Mouse (Mus musculus): ENCODE measurements at regions not wholly inside any gene's neighbourhood (a gene's known extent, or its start where the extent isn't known, plus 50 kb on each side); places are given as distances from the start of the nearest gene placed in this dataset.

- no peak for DNase-seq
These were observed 74.3 kb upstream of the A2m start for GRCm38 (mm10) chr6:121560852-121561251.

GRCm38 (mm10) chr6:121560393-121560793 is 74.8 kb upstream of the A2m start:
- DNase-seq, result no peak

- no peak for DNase-seq
These were observed 78.7 kb upstream of the A2m start for GRCm38 (mm10) chr6:121556481-121556880.

GRCm38 (mm10) chr6:121553501-121554132 is 80.1 kb upstream of the Iqsec3 start:
- no peak for DNase-seq

- no peak for DNase-seq
These were observed 60.0 kb upstream of the Iqsec3 start for GRCm38 (mm10) chr6:121533521-121533920.

GRCm38 (mm10) chr6:121532926-121533325 is 59.4 kb upstream of the Iqsec3 start:
- peak; percentile 38 for DNase-seq

GRCm38 (mm10) chr6:121531825-121532389 is 58.4 kb upstream of the Iqsec3 start:
- no peak for DNase-seq

- no peak for DNase-seq
These were observed 53.8 kb upstream of the Iqsec3 start for GRCm38 (mm10) chr6:121527281-121527680.

- DNase-seq, result no peak
These were observed 52.6 kb upstream of the Iqsec3 start for GRCm38 (mm10) chr6:121526121-121526520.

- DNase-seq, result no peak
These were observed 51.1 kb upstream of the Iqsec3 start for GRCm38 (mm10) chr6:121524613-121524970.

GRCm38 (mm10) chr6:121523882-121524612 is 50.6 kb upstream of the Iqsec3 start:
- DNase-seq, result peak; percentile 12

All from kidney, adult 11 months (tissue).